Mouse (Mus musculus) liver, embryonic 15.5 days (tissue): Measurements from ENCODE around the gene Brca2. TPM values are rescaled to one million over a fixed set of nuclear protein-coding genes. Genes with fewer than 3 reads are reported as not detected.
"Not testable (repeated sequence)": the region's sequence is repeated elsewhere in the genome, so short reads cannot be mapped to it uniquely, and the experiment has no call there.

ENCODE experiments used
- ATAC-seq: fragments of 200-750 bp; cut with Nextera tagmentation; 2 replicates; pipeline ENCODE4 v1.8.0; 2017; ENCODE audit warnings: moderate number of reproducible peaks, mild to moderate bottlenecking, moderate library complexity; ENCODE audit not compliant: insufficient read depth
- H3K27ac ChIP-seq: fragments of 300-500 bp; sonication (generic); replicated peaks from 2 replicates; pipeline ENCODE4 v1.5.1; 2015; ENCODE audit warnings: mild to moderate bottlenecking, inconsistent platforms
- H3K27me3 ChIP-seq: fragments of 300-500 bp; sonication (generic); 2 replicates; pipeline ENCODE4 v1.6.1; 2015; ENCODE audit warnings: mild to moderate bottlenecking, inconsistent platforms
- H3K36me3 ChIP-seq: fragments of 300-500 bp; sonication (generic); replicated peaks from 2 replicates; pipeline ENCODE4 v1.6.1; 2015; ENCODE audit warnings: moderate library complexity, mild to moderate bottlenecking, inconsistent platforms
- H3K4me1 ChIP-seq: fragments of 300-500 bp; sonication (generic); replicated peaks from 2 replicates; pipeline ENCODE4 v1.6.1; 2015; ENCODE audit warnings: inconsistent platforms
- H3K4me2 ChIP-seq: fragments of 300-500 bp; sonication (generic); 2 replicates; pipeline ENCODE4 v1.6.1; 2015; ENCODE audit warnings: moderate library complexity, mild to moderate bottlenecking, inconsistent platforms
- H3K4me3 ChIP-seq: fragments of 300-500 bp; sonication (generic); replicated peaks from 2 replicates; pipeline ENCODE4 v1.5.1; 2015; ENCODE audit warnings: mild to moderate bottlenecking, inconsistent platforms
- H3K9ac ChIP-seq: fragments of 300-500 bp; sonication (generic); 2 replicates; pipeline ENCODE4 v1.6.1; 2015; ENCODE audit warnings: moderate library complexity, mild to moderate bottlenecking, inconsistent platforms
- H3K9me3 ChIP-seq: fragments of 300-500 bp; sonication (generic); replicated peaks from 2 replicates; pipeline ENCODE4 v1.6.1; 2016; ENCODE audit warnings: inconsistent platforms
- WGBS: fragments of 180-500 bp; shearing (Covaris S2); methylation state at CpG from one replicate; pipeline ENCODE4 v1.1.7; 2015; ENCODE audit warnings: mixed read lengths; ENCODE audit not compliant: insufficient replicate concordance; 5-methylcytosine and 5-hydroxymethylcytosine counted together
- polyA plus RNA-seq: library from polyadenylated mRNA; unstranded; fragments of >200 nt; fragmentation: Nextera tagmentation; extraction: Ambion mirVana; gene quantifications from 2 replicates; pipeline ENCODE4 v1.2.1, GENCODE M21; 2015

The Brca2 gene
- polyA plus RNA-seq: 18.9 and 20.3 TPM in 2 replicates

GRCm38 (mm10) chr5:150521937-150522866 lies at the start of gene Brca2:
TSS of gene Brca2 (plus strand) at chr5:150522630.
- H3K36me3 ChIP-seq: peaks cover 13% of the 10 kb centered on the region
- no peaks in the 10 kb centered on the region; the same call in 1 of the 2 replicates for H3K27me3 ChIP-seq
- peak within 1 kb of the TSS; percentile 88 for H3K27ac ChIP-seq
- H3K4me2 ChIP-seq: peak within 1 kb of the TSS; percentile 74
- H3K9ac ChIP-seq: peak within 1 kb of the TSS; percentile 90
- H3K4me1 ChIP-seq: peaks cover 24% of the 10 kb centered on the region
- peak within 1 kb of the TSS; percentile 87 for H3K4me3 ChIP-seq
- 3% methylated on average over 63 of the region's 63 CpGs for WGBS
- peak; percentile 96 for ATAC-seq
- H3K9me3 ChIP-seq: no peaks in the 10 kb centered on the region

- ATAC-seq: no peak
- Histone ChIP-seq H3K9me3 (no peaks in the 10 kb centered on the region), H3K27me3 (no peaks in the 10 kb centered on the region), H3K4me2 (no peak overlapping the region), H3K36me3 (no peaks in the 10 kb centered on the region), H3K4me1 (no peaks in the 10 kb centered on the region), H3K9ac (no peak overlapping the region), H3K4me3 (no peak overlapping the region), H3K27ac (no peak overlapping the region)
- WGBS: 70% methylated on average over 4 of the region's 4 CpGs
Measured at GRCm38 (mm10) chr5:150477364-150477763, 45.1 kb upstream of the Brca2 start.

- Histone ChIP-seq H3K27me3 (no peaks in the 10 kb centered on the region), H3K4me1 (no peaks in the 10 kb centered on the region), H3K36me3 (no peaks in the 10 kb centered on the region), H3K4me3 (no peak overlapping the region), H3K27ac (no peak overlapping the region), H3K9ac (no peak overlapping the region), H3K9me3 (no peaks in the 10 kb centered on the region), H3K4me2 (no peak overlapping the region)
- ATAC-seq: no peak
- 19% methylated on average over 4 of the region's 4 CpGs for WGBS
Measured at GRCm38 (mm10) chr5:150478612-150479011, 43.8 kb upstream of the Brca2 start.

- Histone ChIP-seq H3K27ac (no peak overlapping the region), H3K4me2 (no peak overlapping the region), H3K9me3 (no peaks in the 10 kb centered on the region), H3K36me3 (no peaks in the 10 kb centered on the region), H3K27me3 (no peaks in the 10 kb centered on the region), H3K9ac (no peak overlapping the region), H3K4me3 (no peak overlapping the region), H3K4me1 (no peaks in the 10 kb centered on the region)
- 46% methylated on average over 3 of the region's 3 CpGs for WGBS
- no peak for ATAC-seq
Measured at GRCm38 (mm10) chr5:150485198-150485597, 37.2 kb upstream of the Brca2 start.

GRCm38 (mm10) chr5:150490285-150490684 lies 32.1 kb upstream of the Brca2 start:
- Histone ChIP-seq H3K36me3 (no peaks in the 10 kb centered on the region), H3K4me2 (no peak overlapping the region), H3K27me3 (no peaks in the 10 kb centered on the region), H3K9ac (no peak overlapping the region), H3K9me3 (no peaks in the 10 kb centered on the region), H3K4me3 (no peak overlapping the region), H3K27ac (no peak overlapping the region), H3K4me1 (no peaks in the 10 kb centered on the region)
- no peak for ATAC-seq
- 61% methylated on average over 3 of the region's 3 CpGs for WGBS

- Histone ChIP-seq H3K27me3 (no peaks in the 10 kb centered on the region), H3K9ac (no peak overlapping the region), H3K4me3 (no peak overlapping the region), H3K4me1 (no peaks in the 10 kb centered on the region), H3K9me3 (no peaks in the 10 kb centered on the region), H3K36me3 (no peaks in the 10 kb centered on the region), H3K27ac (no peak overlapping the region), H3K4me2 (no peak overlapping the region)
- 69% methylated on average over 8 of the region's 8 CpGs for WGBS
- ATAC-seq: no peak
Measured at GRCm38 (mm10) chr5:150490821-150491220, 31.6 kb upstream of the Brca2 start.

GRCm38 (mm10) chr5:150491573-150492173 lies 30.8 kb upstream of the Brca2 start:
- not testable (repeated sequence) for H3K9me3 ChIP-seq, H3K36me3 ChIP-seq, H3K4me3 ChIP-seq, H3K4me1 ChIP-seq, H3K27me3 ChIP-seq, H3K27ac ChIP-seq, ATAC-seq, H3K4me2 ChIP-seq, H3K9ac ChIP-seq
- WGBS: 64% methylated on average over 4 of the region's 4 CpGs

GRCm38 (mm10) chr5:150495792-150496191 lies 26.6 kb upstream of the Brca2 start:
- Histone ChIP-seq H3K4me2 (no peak overlapping the region), H3K36me3 (no peaks in the 10 kb centered on the region), H3K27ac (no peak overlapping the region), H3K4me1 (no peaks in the 10 kb centered on the region), H3K9ac (no peak overlapping the region), H3K4me3 (no peak overlapping the region), H3K9me3 (no peaks in the 10 kb centered on the region), H3K27me3 (no peaks in the 10 kb centered on the region)
- ATAC-seq: no peak
- WGBS: 34% methylated on average over 6 of the region's 6 CpGs

- 58% methylated on average over 6 of the region's 6 CpGs for WGBS
- Histone ChIP-seq H3K4me3 (no peak overlapping the region), H3K27me3 (no peaks in the 10 kb centered on the region), H3K9me3 (no peaks in the 10 kb centered on the region), H3K36me3 (no peaks in the 10 kb centered on the region), H3K9ac (no peak overlapping the region), H3K4me1 (no peaks in the 10 kb centered on the region), H3K4me2 (no peak overlapping the region), H3K27ac (no peak overlapping the region)
- no peak for ATAC-seq
Measured at GRCm38 (mm10) chr5:150510451-150511225, 11.8 kb upstream of the Brca2 start.

GRCm38 (mm10) chr5:150513264-150513663 lies 9.2 kb upstream of the Brca2 start:
- Histone ChIP-seq H3K9ac (no peak overlapping the region), H3K36me3 (no peaks in the 10 kb centered on the region), H3K27me3 (no peaks in the 10 kb centered on the region; the same call in 1 of the 2 replicates), H3K27ac (no peak overlapping the region), H3K9me3 (no peaks in the 10 kb centered on the region), H3K4me2 (no peak overlapping the region), H3K4me1 (no peaks in the 10 kb centered on the region), H3K4me3 (no peak overlapping the region)
- WGBS: 73% methylated on average over 4 of the region's 4 CpGs
- no peak for ATAC-seq

- Histone ChIP-seq H3K4me1 (no peaks in the 10 kb centered on the region), H3K9me3 (no peaks in the 10 kb centered on the region), H3K4me2 (no peak overlapping the region), H3K4me3 (no peak overlapping the region), H3K27me3 (no peaks in the 10 kb centered on the region; the same call in 1 of the 2 replicates), H3K27ac (no peak overlapping the region), H3K36me3 (no peaks in the 10 kb centered on the region), H3K9ac (no peak overlapping the region)
- 64% methylated on average over 1 of the region's 1 CpGs for WGBS
- ATAC-seq: no peak
Measured at GRCm38 (mm10) chr5:150514027-150514426, 8.4 kb upstream of the Brca2 start.
